Mouse (Mus musculus): ENCODE data around the gene Lingo1. TPM values are rescaled to one million over a fixed set of nuclear protein-coding genes. Genes with fewer than 3 reads are reported as not detected.
A peak's percentile ranks its signal among the peaks of the same experiment; 100 is the strongest.

Gene Lingo1
- 71.0 and 83.0 TPM in 2 replicates for polyA plus RNA-seq (2015; fragmentation: Nextera tagmentation; extraction: Ambion mirVana)

DNA sequence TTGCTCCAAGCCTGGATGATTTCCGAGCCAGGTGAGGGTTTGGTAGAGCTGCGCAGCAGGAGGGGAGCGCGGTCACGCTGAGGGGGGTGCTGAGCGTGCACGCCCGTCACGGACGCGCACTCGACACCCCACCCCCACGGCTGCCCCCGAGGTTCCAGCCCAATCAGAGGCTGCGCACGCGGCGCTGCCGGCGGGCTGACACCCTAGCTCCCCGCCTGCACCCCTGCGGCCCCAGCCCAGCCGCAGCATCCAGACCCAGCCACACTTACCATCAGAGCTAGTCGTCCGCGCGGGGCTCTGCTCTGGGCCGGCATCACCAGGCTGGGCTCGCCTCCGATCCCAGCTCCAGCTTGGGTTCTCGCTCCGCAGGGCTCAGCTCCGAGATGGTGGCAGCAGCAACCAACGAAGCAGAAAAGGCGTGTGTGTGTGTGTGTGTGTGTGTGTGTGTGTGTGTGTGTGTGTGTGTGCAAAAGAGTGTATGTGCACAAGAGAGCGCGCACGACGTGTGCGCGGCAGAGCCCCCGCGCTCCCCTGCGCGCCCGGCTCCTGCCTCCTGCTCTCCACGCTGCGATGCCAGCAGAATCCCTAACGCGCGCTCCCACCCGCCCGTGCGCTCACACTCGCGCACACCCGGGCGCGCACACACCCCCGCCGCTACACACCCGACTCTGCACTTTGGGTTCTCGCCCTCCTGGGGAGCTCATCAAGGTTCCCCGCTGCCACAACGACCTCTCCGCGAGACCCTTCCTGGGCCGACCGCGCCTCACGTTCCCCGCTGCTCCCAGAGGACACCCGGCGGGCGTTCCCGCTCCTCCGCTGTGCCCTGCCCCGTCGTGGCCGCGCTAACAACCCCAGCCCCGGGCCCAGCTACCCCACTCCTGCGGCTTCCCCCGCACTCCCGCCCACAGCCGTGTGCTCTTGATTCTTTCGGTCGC, at the start of gene Lingo1:
Lingo1 (minus strand) TSS at position 748 of the 935 bp plus-strand sequence.
- ATAC-seq: peak; percentile 87
- H3K36me3 ChIP-seq (ENCODE audit: control insufficient read depth, insufficient read depth, low read length): no peaks in the 10 kb centered on the region
- H3K27me3 ChIP-seq (ENCODE audit: control insufficient read depth, insufficient read depth, low read depth, low read length): peaks cover 10% of the 10 kb centered on the region
- peaks cover 23% of the 10 kb centered on the region for H3K4me1 ChIP-seq (ENCODE audit: control insufficient read depth, insufficient read depth, low read length)
- peak within 1 kb of the TSS; percentile 82 for H3K9ac ChIP-seq (ENCODE audit: low read depth, low read length)
- peak within 1 kb of the TSS; percentile 94 for H3K27ac ChIP-seq (ENCODE audit: low read length)
- H3K4me3 ChIP-seq (ENCODE audit: low read depth, low read length): peak within 1 kb of the TSS; percentile 57
- H3K9me3 ChIP-seq (replicated peaks; ENCODE audit: control insufficient read depth, low read length, poor library complexity, severe bottlenecking): no peaks in the 10 kb centered on the region
- 1% methylated on average over 75 of the region's 88 CpGs for WGBS
- H3K4me2 ChIP-seq (ENCODE audit: low read length): peak within 1 kb of the TSS; percentile 85

DNA sequence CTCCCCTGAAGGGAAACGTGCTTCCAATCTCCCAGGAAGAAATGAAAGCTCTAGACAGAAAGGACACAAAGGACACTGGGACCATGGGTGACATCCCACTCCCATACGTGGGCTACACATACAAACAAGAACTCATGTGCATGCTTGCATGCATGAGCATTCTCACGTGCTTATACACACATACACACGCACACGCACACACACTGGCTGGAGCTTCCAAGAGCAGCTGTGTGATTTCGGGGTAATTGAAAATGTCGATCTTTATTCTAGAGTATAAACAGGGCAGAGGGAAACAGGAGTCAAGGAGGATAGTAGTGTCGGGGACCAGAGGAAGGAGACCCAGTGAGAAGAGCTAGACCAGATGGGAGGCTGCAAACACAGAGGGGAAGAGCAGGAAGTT, 48.4 kb upstream of the Lingo1 start:
- no peak for ATAC-seq
- Histone ChIP-seq H3K9me3 (replicated peaks; ENCODE audit: control insufficient read depth, low read length, poor library complexity, severe bottlenecking) (no peaks in the 10 kb centered on the region), H3K27me3 (ENCODE audit: control insufficient read depth, insufficient read depth, low read depth, low read length) (no peaks in the 10 kb centered on the region), H3K4me1 (ENCODE audit: control insufficient read depth, insufficient read depth, low read length) (peaks cover 5% of the 10 kb centered on the region; the same call in 1 of the 2 replicates), H3K4me2 (ENCODE audit: low read length) (no peak overlapping the region), H3K4me3 (ENCODE audit: low read depth, low read length) (no peak overlapping the region), H3K36me3 (ENCODE audit: control insufficient read depth, insufficient read depth, low read length) (no peaks in the 10 kb centered on the region), H3K27ac (ENCODE audit: low read length) (0 out of 2 replicates have a peak overlapping the region, but pooled peaks have one; percentile 33), H3K9ac (ENCODE audit: low read depth, low read length) (no peak overlapping the region)
- WGBS: 69% methylated on average over 8 of the region's 8 CpGs

DNA sequence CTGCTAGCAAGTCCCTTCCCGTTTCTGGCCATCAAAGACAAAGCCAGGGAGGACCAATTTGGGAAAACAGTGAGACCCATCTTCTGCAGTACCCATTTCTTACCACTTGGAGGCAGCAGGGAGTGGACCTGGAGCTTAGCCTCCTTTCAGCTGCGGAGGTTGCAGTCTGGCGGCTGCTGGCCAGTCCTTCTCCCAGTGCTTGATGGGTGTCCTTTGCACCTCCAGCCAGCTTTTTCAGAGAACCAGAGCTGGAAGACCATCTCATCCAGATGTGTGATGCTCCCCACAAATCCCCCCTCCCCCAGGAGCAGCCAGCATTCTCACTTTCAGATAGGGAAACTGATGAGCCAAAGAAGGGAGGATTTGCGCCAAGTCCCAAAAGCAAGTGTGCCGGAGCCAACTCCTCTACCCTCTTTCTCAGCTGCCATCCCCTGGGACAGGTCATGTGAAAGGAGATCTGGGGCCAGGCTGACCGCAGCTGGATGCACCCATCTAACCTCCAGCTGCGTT, 47.5 kb upstream of the Lingo1 start:
- H3K9me3 ChIP-seq (replicated peaks; ENCODE audit: control insufficient read depth, low read length, poor library complexity, severe bottlenecking): no peaks in the 10 kb centered on the region
- no peak overlapping the region for H3K4me3 ChIP-seq (ENCODE audit: low read depth, low read length)
- no peak overlapping the region for H3K27ac ChIP-seq (ENCODE audit: low read length)
- no peaks in the 10 kb centered on the region for H3K36me3 ChIP-seq (ENCODE audit: control insufficient read depth, insufficient read depth, low read length)
- no peak for ATAC-seq
- no peak overlapping the region for H3K9ac ChIP-seq (ENCODE audit: low read depth, low read length)
- H3K4me1 ChIP-seq (ENCODE audit: control insufficient read depth, insufficient read depth, low read length): peaks cover 5% of the 10 kb centered on the region; the same call in 1 of the 2 replicates
- H3K27me3 ChIP-seq (ENCODE audit: control insufficient read depth, insufficient read depth, low read depth, low read length): no peaks in the 10 kb centered on the region
- 36% methylated on average over 7 of the region's 7 CpGs for WGBS
- no peak overlapping the region for H3K4me2 ChIP-seq (ENCODE audit: low read length)

DNA sequence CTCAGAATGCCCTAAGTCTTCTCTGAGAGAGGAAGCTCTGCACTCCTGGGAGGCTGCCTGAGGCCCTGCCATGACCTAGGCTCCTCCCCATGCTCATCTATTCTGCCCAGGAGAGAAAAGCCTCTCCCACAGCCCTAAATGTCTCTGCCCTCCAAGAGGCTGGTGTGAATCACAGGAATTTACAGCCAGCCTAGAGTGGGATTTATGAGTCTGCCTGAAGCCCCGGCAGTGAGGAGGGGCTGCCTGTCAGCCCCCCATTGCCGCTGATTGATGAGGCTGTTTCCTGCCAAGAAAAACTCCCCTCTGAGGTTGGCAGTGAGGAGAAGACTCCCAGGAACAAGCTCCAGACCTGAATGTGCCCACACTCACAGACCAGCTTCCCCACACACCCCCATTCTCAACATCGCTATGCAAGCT, 46.0 kb upstream of the Lingo1 start:
- Histone ChIP-seq H3K27me3 (ENCODE audit: control insufficient read depth, insufficient read depth, low read depth, low read length) (no peaks in the 10 kb centered on the region), H3K27ac (ENCODE audit: low read length) (no peak overlapping the region), H3K4me1 (ENCODE audit: control insufficient read depth, insufficient read depth, low read length) (peaks cover 5% of the 10 kb centered on the region; the same call in 1 of the 2 replicates), H3K4me2 (ENCODE audit: low read length) (no peak overlapping the region), H3K36me3 (ENCODE audit: control insufficient read depth, insufficient read depth, low read length) (no peaks in the 10 kb centered on the region), H3K9ac (ENCODE audit: low read depth, low read length) (no peak overlapping the region), H3K4me3 (ENCODE audit: low read depth, low read length) (no peak overlapping the region), H3K9me3 (replicated peaks; ENCODE audit: control insufficient read depth, low read length, poor library complexity, severe bottlenecking) (no peaks in the 10 kb centered on the region)
- 65% methylated on average over 3 of the region's 3 CpGs for WGBS
- ATAC-seq: no peak

DNA sequence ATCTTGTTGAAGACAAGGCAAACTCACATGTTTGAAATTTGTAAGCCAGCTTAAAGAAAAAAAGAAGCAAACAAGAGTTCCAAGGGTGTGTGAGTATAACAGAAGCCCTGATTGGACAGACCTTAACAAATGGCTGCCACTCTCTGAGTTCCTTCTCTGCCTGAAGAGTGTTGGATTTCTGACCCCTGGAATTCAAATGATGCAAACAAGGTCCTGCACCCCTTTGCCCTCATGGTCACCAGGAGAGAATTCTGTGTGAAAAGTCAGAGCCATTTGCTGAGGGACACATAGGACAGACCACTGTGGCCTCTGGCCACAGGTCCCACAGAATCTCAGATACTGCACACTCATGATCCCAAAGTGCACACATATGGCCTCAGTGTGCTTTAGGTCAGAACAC, 45.6 kb upstream of the Lingo1 start:
- Histone ChIP-seq H3K4me1 (ENCODE audit: control insufficient read depth, insufficient read depth, low read length) (peaks cover 5% of the 10 kb centered on the region; the same call in 1 of the 2 replicates), H3K36me3 (ENCODE audit: control insufficient read depth, insufficient read depth, low read length) (no peaks in the 10 kb centered on the region), H3K9ac (ENCODE audit: low read depth, low read length) (no peak overlapping the region), H3K9me3 (replicated peaks; ENCODE audit: control insufficient read depth, low read length, poor library complexity, severe bottlenecking) (no peaks in the 10 kb centered on the region), H3K27me3 (ENCODE audit: control insufficient read depth, insufficient read depth, low read depth, low read length) (no peaks in the 10 kb centered on the region), H3K4me3 (ENCODE audit: low read depth, low read length) (no peak overlapping the region), H3K27ac (ENCODE audit: low read length) (no peak overlapping the region), H3K4me2 (ENCODE audit: low read length) (no peak overlapping the region)
- no peak for ATAC-seq

DNA sequence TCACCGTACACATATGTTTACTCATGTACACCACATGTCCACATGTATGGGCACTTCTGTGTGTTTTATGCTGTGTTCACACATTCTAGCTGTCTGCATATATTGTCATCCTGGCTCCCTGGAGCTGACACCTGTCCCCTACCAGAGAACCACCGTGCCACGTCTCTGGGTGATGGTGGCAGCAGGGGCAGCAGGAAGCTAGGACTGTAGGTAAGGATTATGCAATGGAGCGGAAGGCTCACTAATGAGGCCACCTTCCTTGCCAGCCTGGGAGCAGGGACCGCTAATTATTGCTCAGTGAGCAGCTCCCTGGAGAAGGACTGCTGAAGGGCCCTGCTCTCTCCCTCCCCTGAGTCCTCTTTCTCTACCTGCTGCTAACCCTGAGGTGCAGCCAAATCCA, 44.5 kb upstream of the Lingo1 start:
- Histone ChIP-seq H3K4me2 (ENCODE audit: low read length) (no peak overlapping the region), H3K4me1 (ENCODE audit: control insufficient read depth, insufficient read depth, low read length) (peaks cover 5% of the 10 kb centered on the region; the same call in 1 of the 2 replicates), H3K27me3 (ENCODE audit: control insufficient read depth, insufficient read depth, low read depth, low read length) (no peaks in the 10 kb centered on the region), H3K9ac (ENCODE audit: low read depth, low read length) (no peak overlapping the region), H3K9me3 (replicated peaks; ENCODE audit: control insufficient read depth, low read length, poor library complexity, severe bottlenecking) (no peaks in the 10 kb centered on the region), H3K4me3 (ENCODE audit: low read depth, low read length) (no peak overlapping the region), H3K36me3 (ENCODE audit: control insufficient read depth, insufficient read depth, low read length) (no peaks in the 10 kb centered on the region), H3K27ac (ENCODE audit: low read length) (no peak overlapping the region)
- WGBS: 40% methylated on average over 5 of the region's 5 CpGs
- ATAC-seq: no peak

DNA sequence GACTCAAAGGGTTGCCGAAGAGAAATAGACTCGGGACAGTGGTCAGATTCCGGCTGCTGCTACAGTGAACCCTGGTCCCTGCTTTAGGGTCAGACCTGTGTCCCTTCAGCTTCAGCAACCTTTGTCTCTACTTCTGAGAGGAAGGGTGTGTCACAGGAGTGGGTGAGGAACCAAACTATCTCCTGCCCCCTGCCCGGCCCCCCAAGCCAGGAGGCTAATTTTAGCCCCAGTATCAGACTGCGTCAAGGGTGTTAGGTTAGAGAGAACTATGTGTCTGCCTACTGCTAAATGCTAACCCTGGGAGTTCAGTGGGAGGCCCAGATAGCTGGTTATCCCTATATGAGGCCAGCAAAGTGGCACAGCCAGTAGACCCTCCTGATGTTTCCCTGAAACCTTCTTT, 38.9 kb upstream of the Lingo1 start:
- WGBS: 87% methylated on average over 4 of the region's 5 CpGs
- Histone ChIP-seq H3K9ac (ENCODE audit: low read depth, low read length) (no peak overlapping the region), H3K9me3 (replicated peaks; ENCODE audit: control insufficient read depth, low read length, poor library complexity, severe bottlenecking) (no peaks in the 10 kb centered on the region), H3K4me3 (ENCODE audit: low read depth, low read length) (no peak overlapping the region), H3K27me3 (ENCODE audit: control insufficient read depth, insufficient read depth, low read depth, low read length) (no peaks in the 10 kb centered on the region), H3K4me2 (ENCODE audit: low read length) (no peak overlapping the region), H3K27ac (ENCODE audit: low read length) (no peak overlapping the region), H3K36me3 (ENCODE audit: control insufficient read depth, insufficient read depth, low read length) (no peaks in the 10 kb centered on the region), H3K4me1 (ENCODE audit: control insufficient read depth, insufficient read depth, low read length) (peaks cover 5% of the 10 kb centered on the region)
- no peak for ATAC-seq

DNA sequence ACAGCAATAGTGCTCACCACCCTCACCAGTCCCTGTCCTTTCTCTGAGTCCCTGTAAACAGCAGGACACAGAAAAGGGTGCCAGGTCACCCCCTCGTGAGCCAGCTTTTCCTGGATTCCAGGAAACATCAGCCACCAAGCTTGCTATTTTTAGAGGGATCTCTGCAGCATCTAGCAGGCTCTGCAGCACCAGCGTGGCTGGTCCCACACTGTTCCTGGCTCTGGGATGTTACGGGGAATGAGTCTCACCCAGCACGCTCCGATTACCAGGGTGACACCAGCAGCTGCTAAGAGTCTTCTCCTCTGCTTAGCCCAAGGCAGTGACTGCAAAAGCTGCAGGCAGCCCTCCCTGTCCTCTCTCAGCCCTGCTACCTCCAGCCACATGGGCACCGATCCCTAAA, 36.6 kb upstream of the Lingo1 start:
- no peak overlapping the region for H3K27ac ChIP-seq (ENCODE audit: low read length)
- H3K9me3 ChIP-seq (replicated peaks; ENCODE audit: control insufficient read depth, low read length, poor library complexity, severe bottlenecking): no peaks in the 10 kb centered on the region
- H3K36me3 ChIP-seq (ENCODE audit: control insufficient read depth, insufficient read depth, low read length): no peaks in the 10 kb centered on the region
- H3K27me3 ChIP-seq (ENCODE audit: control insufficient read depth, insufficient read depth, low read depth, low read length): no peaks in the 10 kb centered on the region
- WGBS: 34% methylated on average over 6 of the region's 6 CpGs
- no peak overlapping the region for H3K4me3 ChIP-seq (ENCODE audit: low read depth, low read length)
- H3K9ac ChIP-seq (ENCODE audit: low read depth, low read length): 0 out of 2 replicates have a peak overlapping the region, but pooled peaks have one; percentile 12
- no peak overlapping the region for H3K4me2 ChIP-seq (ENCODE audit: low read length)
- H3K4me1 ChIP-seq (ENCODE audit: control insufficient read depth, insufficient read depth, low read length): peaks cover 13% of the 10 kb centered on the region
- no peak for ATAC-seq

DNA sequence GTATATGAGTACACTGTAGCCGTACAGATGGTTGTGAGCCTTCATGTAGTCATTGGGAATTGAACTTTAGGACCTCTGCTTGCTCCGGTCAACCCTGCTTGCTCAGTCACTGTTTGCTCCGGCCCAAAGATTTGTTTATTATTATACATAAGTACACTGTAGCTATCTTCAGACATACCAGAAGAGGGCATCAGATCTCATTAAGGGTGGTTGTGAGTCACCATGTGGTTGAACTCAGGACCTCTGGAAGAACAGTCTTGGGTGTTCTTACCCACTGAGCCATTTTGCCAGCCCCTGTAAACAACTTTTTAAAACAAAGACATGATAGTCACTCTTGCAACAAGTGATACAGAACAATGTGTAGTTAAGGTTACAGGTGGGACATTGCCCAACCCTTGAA, 35.6 kb upstream of the Lingo1 start:
- WGBS: 90% methylated on average over 3 of the region's 3 CpGs
- no peaks in the 10 kb centered on the region for H3K36me3 ChIP-seq (ENCODE audit: control insufficient read depth, insufficient read depth, low read length)

More for the DNA sequence above, 35.6 kb upstream of the Lingo1 start:
- H3K27me3 ChIP-seq (ENCODE audit: control insufficient read depth, insufficient read depth, low read depth, low read length): peaks cover 4% of the 10 kb centered on the region; the same call in 1 of the 2 replicates
- no peak overlapping the region for H3K4me2 ChIP-seq (ENCODE audit: low read length)
- H3K4me3 ChIP-seq (ENCODE audit: low read depth, low read length): no peak overlapping the region
- no peak overlapping the region for H3K27ac ChIP-seq (ENCODE audit: low read length)
- H3K9me3 ChIP-seq (replicated peaks; ENCODE audit: control insufficient read depth, low read length, poor library complexity, severe bottlenecking): no peaks in the 10 kb centered on the region
- ATAC-seq: no peak
- H3K4me1 ChIP-seq (ENCODE audit: control insufficient read depth, insufficient read depth, low read length): peaks cover 13% of the 10 kb centered on the region
- H3K9ac ChIP-seq (ENCODE audit: low read depth, low read length): no peak overlapping the region
